Mouse (Mus musculus) hindbrain, embryonic 16.5 days (tissue): ENCODE measurements around the gene Mob2. TPM values are rescaled to one million over a fixed set of nuclear protein-coding genes. Genes with fewer than 3 reads are reported as not detected.
A peak's percentile ranks its signal among the peaks of the same experiment; 100 is the strongest.

Source experiments
- ATAC-seq: fragments of 200-750 bp; cut with Nextera tagmentation; 2 replicates; pipeline ENCODE4 v1.8.0; 2017; ENCODE audit warnings: moderate TSS enrichment, moderate library complexity
- H3K27ac ChIP-seq: fragments of 300-500 bp; sonication (generic); 2 replicates; pipeline ENCODE4 v1.5.1; 2014; ENCODE audit warnings: low read depth, mild to moderate bottlenecking, control low read depth, low read length, moderate library complexity
- H3K27me3 ChIP-seq: fragments of 300-500 bp; sonication (generic); replicated peaks from 2 replicates; pipeline ENCODE4 v1.6.1; 2014; ENCODE audit warnings: low read length; ENCODE audit not compliant: control insufficient read depth, insufficient read depth
- H3K36me3 ChIP-seq: fragments of 300-500 bp; sonication (generic); 2 replicates; pipeline ENCODE4 v1.6.1; 2014; ENCODE audit warnings: mild to moderate bottlenecking, low read length, moderate library complexity, mixed read lengths; ENCODE audit not compliant: control insufficient read depth, insufficient read depth
- H3K4me1 ChIP-seq: fragments of 300-500 bp; sonication (generic); 2 replicates; pipeline ENCODE4 v1.6.1; 2014; ENCODE audit warnings: low read depth, low read length; ENCODE audit not compliant: control insufficient read depth, insufficient read depth
- H3K4me2 ChIP-seq: fragments of 300-500 bp; sonication (generic); 2 replicates; pipeline ENCODE4 v1.6.1; 2014; ENCODE audit warnings: mild to moderate bottlenecking, low read length, control low read depth, moderate library complexity
- H3K4me3 ChIP-seq: fragments of 300-500 bp; sonication (generic); 2 replicates; pipeline ENCODE4 v1.5.1; 2014; ENCODE audit warnings: mild to moderate bottlenecking, low read length, control low read depth, moderate library complexity
- H3K9ac ChIP-seq: fragments of 300-500 bp; sonication (generic); 2 replicates; pipeline ENCODE4 v1.6.1; 2014; ENCODE audit warnings: low read depth, mild to moderate bottlenecking, control low read depth, low read length, moderate library complexity
- H3K9me3 ChIP-seq: fragments of 300-500 bp; sonication (generic); 2 replicates; pipeline ENCODE4 v1.6.1; 2014; ENCODE audit warnings: mild to moderate bottlenecking, low read length, moderate library complexity; ENCODE audit not compliant: control insufficient read depth
- WGBS: fragments of 180-500 bp; shearing (Covaris S2); extraction: QIAGEN DNeasy Blood & Tissue Kit; methylation state at CpG from one replicate; pipeline ENCODE4 v1.1.7; 2014; 5-methylcytosine and 5-hydroxymethylcytosine counted together
- polyA plus RNA-seq: library from polyadenylated mRNA; unstranded; fragments of >200 nt; fragmentation: Nextera tagmentation; extraction: Ambion mirVana; gene quantifications from 2 replicates; pipeline ENCODE4 v1.2.1, GENCODE M21; 2015

Mob2 gene
- polyA plus RNA-seq, 1 experiment from 2014 or later, result 52.7 TPM

DNA sequence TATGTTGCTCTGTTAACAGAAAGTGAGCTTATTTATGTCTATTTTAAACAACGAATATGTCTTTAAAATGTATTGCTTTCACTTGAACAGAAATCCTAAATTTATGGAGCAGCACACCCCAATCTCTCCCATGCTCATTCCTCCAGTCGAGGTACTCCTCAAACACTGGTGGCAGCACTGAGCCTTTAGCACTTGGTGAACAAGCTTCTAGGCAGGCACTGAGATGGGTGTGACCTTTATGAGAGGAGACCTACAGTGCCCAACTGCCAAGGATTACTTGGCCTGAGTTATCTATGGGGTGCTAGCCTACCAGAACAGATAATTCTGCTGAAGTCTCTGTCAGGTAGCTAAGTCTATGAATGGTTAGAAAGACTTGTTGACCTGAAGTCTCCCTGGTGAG is 41.2 kb downstream of the Mob2 start:
- Histone ChIP-seq H3K4me3 (no peak overlapping the region), H3K27ac (no peak overlapping the region), H3K4me1 (no peaks in the 10 kb centered on the region), H3K27me3 (no peaks in the 10 kb centered on the region), H3K4me2 (no peak overlapping the region), H3K9me3 (no peaks in the 10 kb centered on the region), H3K9ac (no peak overlapping the region), H3K36me3 (peaks cover 4% of the 10 kb centered on the region; the same call in 1 of the 2 replicates)
- no peak for ATAC-seq
- WGBS, result 61% methylated on average over 2 of the region's 2 CpGs

DNA sequence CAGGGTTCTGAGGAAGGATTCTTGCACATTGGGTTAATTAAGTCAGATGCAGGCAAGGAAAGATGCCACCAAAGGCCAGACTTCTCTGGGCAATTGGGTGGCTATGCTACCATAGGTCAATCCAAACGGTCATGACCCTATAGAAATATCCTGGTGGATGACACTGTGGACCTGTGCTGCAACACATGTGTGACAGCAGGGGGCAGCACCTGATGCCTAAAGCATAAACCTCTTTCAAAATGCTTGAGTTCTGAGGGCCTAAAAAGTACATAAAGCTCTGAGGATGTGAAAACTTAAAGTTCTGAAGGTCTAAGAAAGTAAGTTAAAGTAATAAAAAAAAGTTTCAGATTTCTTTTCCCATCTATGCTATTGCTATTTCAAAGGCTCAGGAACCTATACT is 44.3 kb downstream of the Mob2 start:
- no peak overlapping the region for H3K4me2 ChIP-seq
- H3K27ac ChIP-seq, result no peak overlapping the region
- H3K9me3 ChIP-seq, result no peaks in the 10 kb centered on the region
- ATAC-seq, result no peak
- no peaks in the 10 kb centered on the region for H3K27me3 ChIP-seq
- H3K36me3 ChIP-seq, result peaks cover 4% of the 10 kb centered on the region; the same call in 1 of the 2 replicates
- H3K4me1 ChIP-seq, result no peaks in the 10 kb centered on the region
- H3K9ac ChIP-seq, result no peak overlapping the region
- H3K4me3 ChIP-seq, result no peak overlapping the region
- 69% methylated on average over 1 of the region's 1 CpGs for WGBS

DNA sequence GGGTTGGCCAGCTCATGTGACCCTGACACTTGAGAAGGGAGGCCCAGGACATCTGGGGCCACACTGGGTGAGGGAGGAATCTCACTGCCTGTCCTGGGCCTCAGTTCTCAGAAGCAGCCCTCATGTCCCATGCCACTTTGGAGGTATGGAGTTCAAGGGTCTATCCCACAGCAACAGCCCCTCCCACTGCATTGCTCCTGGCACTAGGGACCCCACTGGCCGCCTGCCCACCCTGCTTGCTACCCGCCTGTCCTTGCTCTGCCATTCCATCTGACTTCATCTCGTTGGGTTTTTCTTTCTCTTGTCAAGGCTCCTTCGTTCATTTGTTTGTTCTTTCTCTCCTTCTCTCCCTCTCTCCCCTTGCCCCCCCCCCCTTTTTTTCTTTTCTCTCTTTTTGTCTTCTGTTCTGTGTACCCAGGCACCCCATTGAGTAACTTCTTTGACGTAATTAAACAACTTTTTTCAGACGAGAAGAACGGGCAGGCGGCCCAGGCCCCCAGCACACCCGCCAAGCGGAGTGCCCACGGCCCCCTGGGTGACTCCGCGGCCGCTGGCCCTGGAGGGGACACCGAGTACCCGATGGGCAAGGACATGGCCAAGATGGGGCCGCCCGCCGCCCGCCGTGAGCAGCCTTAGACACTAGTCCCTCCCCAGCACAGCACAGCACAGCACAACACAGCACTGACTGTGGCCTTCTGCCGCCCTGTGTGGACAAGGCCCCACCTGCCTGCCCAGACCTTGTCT is 59.1 kb downstream of the Mob2 start:
- whole genome bisulfite sequencing, result 65% methylated on average over 22 of the region's 22 CpGs
- Histone ChIP-seq H3K4me3 (no peak overlapping the region), H3K27me3 (no peaks in the 10 kb centered on the region), H3K27ac (peak overlapping the region; percentile 23; the same call in 1 of the 2 replicates), H3K9me3 (no peaks in the 10 kb centered on the region), H3K4me2 (no peak overlapping the region), H3K4me1 (no peaks in the 10 kb centered on the region), H3K9ac (no peak overlapping the region), H3K36me3 (peaks cover 55% of the 10 kb centered on the region)
- ATAC-seq, result no peak; the same call in 1 of the 2 replicates

DNA sequence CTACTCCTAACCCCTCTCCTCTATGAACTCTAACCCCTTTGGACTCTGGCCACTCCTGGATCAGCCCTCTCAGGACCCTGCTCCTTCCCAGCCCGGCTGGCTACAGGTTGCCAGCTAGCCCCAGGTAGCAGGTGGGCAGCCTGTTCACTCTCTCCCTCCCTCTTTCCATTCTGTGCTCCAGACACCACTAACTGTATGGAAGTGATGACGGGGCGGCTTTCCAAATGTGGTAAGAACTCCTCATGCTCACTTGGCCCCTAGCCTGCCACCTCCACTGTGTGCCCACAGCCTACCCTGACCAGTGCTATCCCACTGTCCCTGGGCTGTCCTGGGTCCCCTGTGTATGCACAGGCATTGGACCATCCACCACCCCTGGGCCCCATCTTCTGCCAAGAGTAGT is 60.2 kb downstream of the Mob2 start:
- no peak for ATAC-seq
- 94% methylated on average over 3 of the region's 3 CpGs for WGBS
- no peak overlapping the region for H3K9ac ChIP-seq
- no peaks in the 10 kb centered on the region for H3K9me3 ChIP-seq
- no peak overlapping the region for H3K4me3 ChIP-seq
- H3K27me3 ChIP-seq, result no peaks in the 10 kb centered on the region
- no peaks in the 10 kb centered on the region for H3K4me1 ChIP-seq
- H3K36me3 ChIP-seq, result peaks cover 57% of the 10 kb centered on the region
- no peak overlapping the region for H3K27ac ChIP-seq
- no peak overlapping the region for H3K4me2 ChIP-seq

DNA sequence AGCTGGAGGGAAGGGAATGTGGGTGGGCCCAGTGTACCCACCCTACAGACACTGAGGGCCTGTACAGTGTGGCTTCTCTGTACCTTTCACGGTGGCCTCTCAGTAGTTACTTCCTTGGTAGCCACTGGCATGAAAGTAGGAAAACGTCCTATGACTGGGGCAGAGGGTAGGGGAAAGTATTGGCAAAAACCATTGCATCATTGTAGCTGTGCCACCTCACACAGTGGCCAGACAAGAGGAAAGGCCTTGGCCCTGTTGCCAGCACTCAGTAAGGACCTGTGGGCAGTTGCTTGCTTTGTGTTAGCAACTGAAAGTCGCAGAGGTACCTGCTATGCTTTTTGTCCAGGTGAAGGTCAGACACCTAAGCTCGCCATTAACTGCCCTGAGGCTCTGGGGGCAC is 66.7 kb downstream of the Mob2 start:
- no peaks in the 10 kb centered on the region for H3K27me3 ChIP-seq
- H3K4me3 ChIP-seq, result no peak overlapping the region
- no peaks in the 10 kb centered on the region for H3K4me1 ChIP-seq
- no peaks in the 10 kb centered on the region for H3K9me3 ChIP-seq
- H3K27ac ChIP-seq, result no peak overlapping the region
- no peak for ATAC-seq
- 91% methylated on average over 4 of the region's 4 CpGs for WGBS
- no peak overlapping the region for H3K4me2 ChIP-seq
- H3K9ac ChIP-seq, result no peak overlapping the region
- peaks cover 42% of the 10 kb centered on the region for H3K36me3 ChIP-seq

DNA sequence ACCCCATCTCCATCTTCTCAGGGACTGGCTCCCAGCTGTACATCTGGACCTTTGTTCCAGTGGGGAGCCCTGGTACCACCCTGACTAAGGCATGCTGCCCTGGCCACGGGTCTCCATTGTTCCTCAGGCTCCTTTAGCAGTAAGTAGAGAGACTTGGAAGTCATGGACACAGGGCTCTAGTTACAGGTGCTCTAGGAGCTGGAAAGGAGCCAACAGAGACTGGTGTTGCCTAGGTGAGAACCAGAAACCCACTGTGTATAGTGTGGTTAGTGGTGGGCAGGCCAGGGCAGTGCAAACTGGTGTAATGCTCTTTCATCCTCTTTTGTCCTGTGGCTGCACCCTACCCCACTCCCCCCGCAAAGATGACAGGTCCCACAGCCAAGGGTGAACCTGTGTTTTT is 69.7 kb downstream of the Mob2 start:
- H3K27ac ChIP-seq, result no peak overlapping the region
- peaks cover 43% of the 10 kb centered on the region for H3K36me3 ChIP-seq
- 55% methylated on average over 2 of the region's 2 CpGs for WGBS
- H3K4me1 ChIP-seq, result no peaks in the 10 kb centered on the region
- no peak for ATAC-seq
- H3K4me2 ChIP-seq, result no peak overlapping the region
- H3K9ac ChIP-seq, result no peak overlapping the region
- H3K27me3 ChIP-seq, result no peaks in the 10 kb centered on the region
- H3K9me3 ChIP-seq, result no peaks in the 10 kb centered on the region
- no peak overlapping the region for H3K4me3 ChIP-seq

DNA sequence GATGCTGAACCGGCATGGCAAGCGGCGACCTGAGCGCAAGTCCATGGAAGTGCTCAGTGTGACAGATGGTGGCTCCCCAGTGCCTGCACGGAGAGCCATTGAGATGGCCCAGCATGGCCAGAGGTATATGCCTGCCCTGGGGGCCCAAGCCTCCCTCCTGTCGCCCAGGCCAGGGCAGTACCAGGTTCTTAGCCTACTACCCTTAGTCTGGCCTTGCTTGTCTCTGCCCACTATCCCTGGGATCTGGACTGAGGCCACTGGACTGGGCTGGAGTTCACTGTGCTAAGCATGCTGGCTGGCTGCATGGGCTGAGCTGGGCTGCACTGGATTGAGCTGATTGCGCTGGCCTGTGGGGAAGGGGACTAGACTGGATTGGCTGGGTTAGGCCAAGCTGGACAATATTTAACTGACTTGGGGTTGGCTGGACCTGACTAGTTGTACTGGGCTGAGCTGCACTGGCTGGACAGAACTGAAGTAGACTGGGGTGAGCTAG is 72.5 kb downstream of the Mob2 start:
- Histone ChIP-seq H3K4me3 (no peak overlapping the region), H3K4me2 (no peak overlapping the region), H3K27me3 (no peaks in the 10 kb centered on the region), H3K4me1 (no peaks in the 10 kb centered on the region), H3K9me3 (no peaks in the 10 kb centered on the region), H3K36me3 (peaks cover 40% of the 10 kb centered on the region), H3K27ac (no peak overlapping the region), H3K9ac (no peak overlapping the region)
- ATAC-seq, result no peak
- WGBS, result 73% methylated on average over 7 of the region's 7 CpGs

DNA sequence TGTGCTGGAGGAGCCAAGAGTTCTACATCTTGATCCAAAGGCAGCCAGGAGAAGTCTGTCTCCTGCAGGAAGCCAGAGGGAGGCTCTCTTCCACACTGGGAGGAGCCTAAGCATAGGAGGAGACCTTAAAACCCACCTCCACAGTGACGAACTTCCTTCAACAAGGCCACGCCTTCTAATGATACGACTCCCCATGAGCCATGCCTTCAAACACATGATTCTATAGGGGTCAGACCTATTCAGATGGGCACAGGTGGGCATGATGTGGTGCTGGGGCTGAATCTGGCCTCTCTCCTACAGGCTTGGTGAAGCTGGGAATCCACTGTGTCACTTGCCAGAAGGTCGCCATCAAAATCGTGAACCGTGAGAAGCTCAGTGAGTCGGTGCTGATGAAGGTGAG is 79.6 kb downstream of the Mob2 start:
- 94% methylated on average over 7 of the region's 7 CpGs for WGBS

DNA sequence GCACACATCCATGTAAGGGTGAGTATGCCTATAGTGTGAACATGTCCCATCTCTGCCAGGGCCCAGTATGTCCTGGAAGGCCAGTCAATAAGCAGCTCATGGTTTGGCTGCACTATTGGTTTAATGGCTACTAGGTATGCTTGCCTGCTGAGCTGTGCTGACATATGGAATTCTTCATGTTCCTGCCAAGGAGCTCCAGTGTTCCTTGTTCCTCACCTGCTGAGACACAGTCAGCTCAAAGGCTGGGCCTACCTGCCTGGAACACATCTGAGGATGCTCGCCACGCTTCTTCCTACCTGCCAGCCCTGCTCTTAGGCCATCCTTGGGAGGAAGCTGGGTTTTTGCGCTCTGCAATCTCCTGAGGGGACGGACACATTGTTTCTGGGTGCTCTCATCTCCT is 81.6 kb downstream of the Mob2 start:
- Histone ChIP-seq H3K27ac (no peak overlapping the region), H3K9ac (no peak overlapping the region), H3K27me3 (no peaks in the 10 kb centered on the region), H3K9me3 (no peaks in the 10 kb centered on the region), H3K4me2 (no peak overlapping the region), H3K4me3 (no peak overlapping the region), H3K36me3 (no peaks in the 10 kb centered on the region), H3K4me1 (peaks cover 8% of the 10 kb centered on the region; the same call in 1 of the 2 replicates)
- no peak for ATAC-seq
- 97% methylated on average over 4 of the region's 4 CpGs for WGBS

More for the DNA sequence above, 79.6 kb downstream of the Mob2 start:
- no peak overlapping the region for H3K4me2 ChIP-seq
- no peak overlapping the region for H3K9ac ChIP-seq
- ATAC-seq, result no peak
- peaks cover 8% of the 10 kb centered on the region; the same call in 1 of the 2 replicates for H3K4me1 ChIP-seq
- H3K27me3 ChIP-seq, result no peaks in the 10 kb centered on the region
- no peaks in the 10 kb centered on the region for H3K9me3 ChIP-seq
- no peak overlapping the region for H3K4me3 ChIP-seq
- no peak overlapping the region for H3K27ac ChIP-seq
- peaks cover 9% of the 10 kb centered on the region; the same call in 1 of the 2 replicates for H3K36me3 ChIP-seq
